In genomic region chr9:68016255-68016954, GRCm38 (mm10) we compare ENCODE assay signal across 9 mouse cellular contexts.
DNase-seq lines count a peak whose midpoint lies in the region; ATAC-seq lines count a peak whose summit lies in the region.
"Had no signal": no experiment of that assay in that cellular context is flagged by ENCODE, and none has a peak within 500 bp of the region (broad histone marks: within the 10 kb centered on the region; RNA-seq: fewer than 3 reads in every experiment).

No protein-coding gene starts in this region.

- H3K4me3 ChIP-seq in heart, embryonic 11.5 days (ENCODE audit: low read depth, low read length), result no peak overlapping the region
- H3K4me3 ChIP-seq in midbrain, embryonic 16.5 days (ENCODE audit: low read depth, low read length), result no peak overlapping the region
- H3K4me3 ChIP-seq: limb, embryonic 15.5 days had no signal

- H3K27me3 ChIP-seq in heart, embryonic 11.5 days (ENCODE audit: control insufficient read depth, insufficient read depth, low read length), result peaks cover 11% of the 10 kb centered on the region; the same call in 1 of the 2 replicates
- H3K27me3 ChIP-seq in midbrain, embryonic 16.5 days (ENCODE audit: control insufficient read depth, insufficient read depth, low read depth, low read length), result no peaks in the 10 kb centered on the region

- no peak overlapping the region for H3K9ac ChIP-seq in heart, embryonic 11.5 days (ENCODE audit: low read depth, low read length)
- H3K9ac ChIP-seq in midbrain, embryonic 16.5 days (ENCODE audit: low read depth, low read length), result no peak overlapping the region
- H3K9ac ChIP-seq: limb, embryonic 15.5 days had no signal

- peak; percentile 68 to 71 for DNase-seq in heart, adult 18-20 months
- DNase-seq in cerebellum, adult 9-10 months, result peak; percentile 42
- peak; percentile 12 for DNase-seq in hindlimb bud, embryonic 11.5 days (ENCODE audit: extremely low spot score, low read depth, low spot score)
- DNase-seq in left cerebral cortex, postnatal 10 days (ENCODE audit: extremely low spot score in 1 of 2, low spot score in 2 of 2), result peak; percentile 69 to 70
- DNase-seq in thymus, postnatal 36 days, result no peak

- no peak overlapping the region for H3K27ac ChIP-seq in heart, embryonic 11.5 days (ENCODE audit: low read depth, low read length)
- H3K27ac ChIP-seq in midbrain, embryonic 16.5 days (ENCODE audit: low read length), result no peak overlapping the region
- H3K27ac ChIP-seq: limb, embryonic 15.5 days had no signal

- intact Hi-C loops in left cerebral cortex, postnatal 10 days (cut with DNase I), result loop anchor here (5.0 to 10.0 kb wide), 4 partner anchors 638 to 1468 kb away; partner anchors contain the start of gene Rora

- ATAC-seq in heart, embryonic 11.5 days (replicated peaks; ENCODE audit: insufficient number of reproducible peaks, low FRiP score, low TSS enrichment), result no peak
- peak; percentile 89 for ATAC-seq in frontal cortex, adult (ENCODE audit: low TSS enrichment)
- ATAC-seq in midbrain, embryonic 16.5 days, result peak; percentile 86

- WGBS in heart, embryonic 11.5 days (ENCODE audit: insufficient replicate concordance), result 48% methylated on average over 5 of the region's 5 CpGs
- WGBS in midbrain, embryonic 16.5 days, result 52% methylated on average over 5 of the region's 5 CpGs

- H3K9me3 ChIP-seq in heart, embryonic 11.5 days (replicated peaks; ENCODE audit: control insufficient read depth, low read length), result no peaks in the 10 kb centered on the region
- no peaks in the 10 kb centered on the region for H3K9me3 ChIP-seq in midbrain, embryonic 16.5 days (replicated peaks; ENCODE audit: control insufficient read depth, low read length, poor library complexity, severe bottlenecking)
- H3K9me3 ChIP-seq: limb, embryonic 15.5 days had no signal

- H3K4me2 ChIP-seq in heart, embryonic 11.5 days, result no peak overlapping the region
- no peak overlapping the region for H3K4me2 ChIP-seq in midbrain, embryonic 16.5 days (ENCODE audit: low read length)
- H3K4me2 ChIP-seq: limb, embryonic 15.5 days had no signal

- no peaks in the 10 kb centered on the region for H3K4me1 ChIP-seq in heart, embryonic 11.5 days (ENCODE audit: control insufficient read depth, insufficient read depth, low read length)
- H3K4me1 ChIP-seq in midbrain, embryonic 16.5 days (ENCODE audit: control insufficient read depth, insufficient read depth, low read length), result no peaks in the 10 kb centered on the region

- H3K36me3 ChIP-seq in heart, embryonic 11.5 days (ENCODE audit: control insufficient read depth, insufficient read depth, low read length), result no peaks in the 10 kb centered on the region
- no peaks in the 10 kb centered on the region for H3K36me3 ChIP-seq in midbrain, embryonic 16.5 days (ENCODE audit: control insufficient read depth, insufficient read depth, low read length)
- H3K36me3 ChIP-seq: limb, embryonic 15.5 days had no signal

Comparison
In these comparisons a context has a peak if more than half of its experiments do, and no peak if none do; other contexts are left out.
1. DNase-seq: peak in heart, adult 18-20 months (2 of 2), cerebellum, adult 9-10 months (single experiment), hindlimb bud, embryonic 11.5 days (single experiment) and left cerebral cortex, postnatal 10 days (2 of 2); none in thymus, postnatal 36 days (0 of 2).